Mouse (Mus musculus) layer of hippocampus, postnatal 10 days (tissue): ENCODE data around the gene Aldh18a1. TPM values are rescaled to one million over a fixed set of nuclear protein-coding genes. Genes with fewer than 3 reads are reported as not detected.
"Not testable (repeated sequence)": the region's sequence is repeated elsewhere in the genome, so short reads cannot be mapped to it uniquely, and the experiment has no call there.

Experiments
- DNase-seq, 2 experiments: peaks; one replicate each; pipeline ENCODE4 v3.0.0; 2021; ENCODE audit warnings: low spot score in 2 of 2
- long read RNA-seq: library from polyadenylated mRNA; stranded (forward); transcript quantifications from one replicate; pipeline ENCODE4 v2.0.0, GENCODE M21; 2023
- total RNA-seq, 2 experiments: library from RNA; stranded (reverse); gene quantifications; 2 replicates each; pipeline ENCODE4 v1.2.3; 2021

Gene Aldh18a1
- 10 to 100 TPM; 25.8 to 27.9 TPM for total RNA-seq
- long read RNA-seq, transcript Aldh18a1-201 (19 exons, 3,527 nt) = major isoform, 10 of 28 reads
- long read RNA-seq, partial matches to known transcripts = 4 of 28 reads
- long read RNA-seq, other reads (novel, unspliced or antisense) = 10 of 28 reads

- peak; percentile 97 to 98 for DNase-seq
Observed at GRCm38 (mm10) chr19:40588293-40588654, at the start of gene Aldh18a1. Gene Aldh18a1, minus strand, starts transcription at chr19:40588463.

- no peak for DNase-seq
Observed at GRCm38 (mm10) chr19:40637601-40638000, 49.3 kb upstream of the Aldh18a1 start.

GRCm38 (mm10) chr19:40637091-40637490, 48.8 kb upstream of the Aldh18a1 start:
- DNase-seq = no peak

GRCm38 (mm10) chr19:40633144-40633543, 44.9 kb upstream of the Aldh18a1 start:
- DNase-seq = no peak

- DNase-seq = no peak
Observed at GRCm38 (mm10) chr19:40632668-40633067, 44.4 kb upstream of the Aldh18a1 start.

- no peak for DNase-seq
Observed at GRCm38 (mm10) chr19:40632193-40632592, 43.9 kb upstream of the Aldh18a1 start.

- no peak for DNase-seq
Observed at GRCm38 (mm10) chr19:40630606-40631005, 42.3 kb upstream of the Aldh18a1 start.

- no peak for DNase-seq
Observed at GRCm38 (mm10) chr19:40630096-40630495, 41.8 kb upstream of the Aldh18a1 start.

GRCm38 (mm10) chr19:40628950-40629349, 40.7 kb upstream of the Aldh18a1 start:
- no peak for DNase-seq

GRCm38 (mm10) chr19:40625935-40626334, 37.7 kb upstream of the Aldh18a1 start:
- DNase-seq = no peak

- DNase-seq = not testable (repeated sequence)
Observed at GRCm38 (mm10) chr19:40621616-40622015, 33.4 kb upstream of the Aldh18a1 start.

- DNase-seq = no peak
Observed at GRCm38 (mm10) chr19:40616021-40616420, 27.8 kb upstream of the Aldh18a1 start.

- DNase-seq = no peak
Observed at GRCm38 (mm10) chr19:40614811-40615210, 26.5 kb upstream of the Aldh18a1 start.

GRCm38 (mm10) chr19:40611830-40612506, 23.7 kb upstream of the Aldh18a1 start, which contains the start of the genes Tctn3 and Entpd1:
Gene Tctn3, minus strand, starts transcription at chr19:40612233.
Gene Entpd1, plus strand, starts transcription at chr19:40612366.
- peak; percentile 98 for DNase-seq

GRCm38 (mm10) chr19:40607676-40608075, 19.4 kb upstream of the Aldh18a1 start:
- no peak for DNase-seq

GRCm38 (mm10) chr19:40605189-40605588, 16.9 kb upstream of the Aldh18a1 start:
- no peak for DNase-seq

- DNase-seq = no peak
Observed at GRCm38 (mm10) chr19:40601870-40602269, 13.6 kb upstream of the Aldh18a1 start.

GRCm38 (mm10) chr19:40600846-40601245, 12.6 kb upstream of the Aldh18a1 start:
- DNase-seq = not testable (repeated sequence)

GRCm38 (mm10) chr19:40595831-40596230, 7.6 kb upstream of the Aldh18a1 start:
- no peak for DNase-seq

GRCm38 (mm10) chr19:40595231-40595630, 7.0 kb upstream of the Aldh18a1 start:
- no peak for DNase-seq

GRCm38 (mm10) chr19:40589530-40589880, 1.2 kb upstream of the Aldh18a1 start:
- no peak for DNase-seq

- DNase-seq = peak; percentile 89 to 91
Observed at GRCm38 (mm10) chr19:40588847-40589529, 725 bp upstream of the Aldh18a1 start.
